Mouse (Mus musculus) hindbrain, postnatal 0 days (tissue): ENCODE measurements around the gene Pacsin3. TPM values are rescaled to one million over a fixed set of nuclear protein-coding genes. Genes with fewer than 3 reads are reported as not detected.
"Not testable (repeated sequence)": the region's sequence is repeated elsewhere in the genome, so short reads cannot be mapped to it uniquely, and the experiment has no call there.

Experiments
- ATAC-seq: fragments of 200-750 bp; cut with Nextera tagmentation; 2 replicates; pipeline ENCODE4 v1.8.0; 2017; ENCODE audit warnings: mild to moderate bottlenecking, moderate TSS enrichment, moderate library complexity
- DNase-seq: peaks from one replicate; pipeline ENCODE4 v3.0.0-alpha.2; 2015; ENCODE audit warnings: low spot score
- H3K27ac ChIP-seq: fragments of 300-500 bp; sonication (generic); 2 replicates; pipeline ENCODE4 v1.5.1; 2014; ENCODE audit warnings: mild to moderate bottlenecking
- H3K27me3 ChIP-seq: fragments of 300-500 bp; sonication (generic); 2 replicates; pipeline ENCODE4 v1.6.1; 2014; ENCODE audit warnings: low read length, mixed read lengths; ENCODE audit not compliant: insufficient read depth
- H3K36me3 ChIP-seq: fragments of 300-500 bp; sonication (generic); 2 replicates; pipeline ENCODE4 v1.6.1; 2014; ENCODE audit warnings: low read length, mixed read lengths; ENCODE audit not compliant: insufficient read depth
- H3K4me1 ChIP-seq: fragments of 300-500 bp; sonication (generic); 2 replicates; pipeline ENCODE4 v1.6.1; 2014; ENCODE audit warnings: antibody characterized with exemption, low read length, mixed read lengths; ENCODE audit not compliant: insufficient read depth
- H3K4me2 ChIP-seq: fragments of 300-500 bp; sonication (generic); 2 replicates; pipeline ENCODE4 v1.6.1; 2014; ENCODE audit warnings: low read depth, mild to moderate bottlenecking, low read length, moderate library complexity, mixed read lengths
- H3K4me3 ChIP-seq: fragments of 300-500 bp; sonication (generic); 2 replicates; pipeline ENCODE4 v1.5.1; 2014; ENCODE audit warnings: low read length
- H3K9ac ChIP-seq: fragments of 300-500 bp; sonication (generic); replicated peaks from 2 replicates; pipeline ENCODE4 v1.6.1; 2014; ENCODE audit warnings: mild to moderate bottlenecking, low read length, moderate library complexity, mixed read lengths
- H3K9me3 ChIP-seq: fragments of 300-500 bp; sonication (generic); 2 replicates; pipeline ENCODE4 v1.6.1; 2016; ENCODE audit warnings: low read length, mixed read lengths
- CTCF ChIP-seq: IDR thresholded peaks from 2 replicates; pipeline ENCODE4 v1.5.1; 2016; ENCODE audit warnings: antibody characterized with exemption, control low read depth, low read depth
- WGBS: fragments of 180-500 bp; shearing (Covaris S2); extraction: QIAGEN DNeasy Blood & Tissue Kit; methylation state at CpG from one replicate; pipeline ENCODE4 v1.1.7; 2014; 5-methylcytosine and 5-hydroxymethylcytosine counted together
- polyA plus RNA-seq: library from polyadenylated mRNA; unstranded; fragments of >200 nt; fragmentation: Nextera tagmentation; extraction: Ambion mirVana; gene quantifications from 2 replicates; pipeline ENCODE4 v1.2.1, GENCODE M21; 2015
- total RNA-seq: library from RNA; depleted of rRNA; stranded (reverse); fragments of >200 nt; gene quantifications from 2 replicates; pipeline ENCODE4 v1.2.3, GENCODE M21; 2014

Pacsin3 gene
- total and polyA plus RNA-seq, 2 experiments from 2014 or later = 16.3 to 26.0 TPM

DNA sequence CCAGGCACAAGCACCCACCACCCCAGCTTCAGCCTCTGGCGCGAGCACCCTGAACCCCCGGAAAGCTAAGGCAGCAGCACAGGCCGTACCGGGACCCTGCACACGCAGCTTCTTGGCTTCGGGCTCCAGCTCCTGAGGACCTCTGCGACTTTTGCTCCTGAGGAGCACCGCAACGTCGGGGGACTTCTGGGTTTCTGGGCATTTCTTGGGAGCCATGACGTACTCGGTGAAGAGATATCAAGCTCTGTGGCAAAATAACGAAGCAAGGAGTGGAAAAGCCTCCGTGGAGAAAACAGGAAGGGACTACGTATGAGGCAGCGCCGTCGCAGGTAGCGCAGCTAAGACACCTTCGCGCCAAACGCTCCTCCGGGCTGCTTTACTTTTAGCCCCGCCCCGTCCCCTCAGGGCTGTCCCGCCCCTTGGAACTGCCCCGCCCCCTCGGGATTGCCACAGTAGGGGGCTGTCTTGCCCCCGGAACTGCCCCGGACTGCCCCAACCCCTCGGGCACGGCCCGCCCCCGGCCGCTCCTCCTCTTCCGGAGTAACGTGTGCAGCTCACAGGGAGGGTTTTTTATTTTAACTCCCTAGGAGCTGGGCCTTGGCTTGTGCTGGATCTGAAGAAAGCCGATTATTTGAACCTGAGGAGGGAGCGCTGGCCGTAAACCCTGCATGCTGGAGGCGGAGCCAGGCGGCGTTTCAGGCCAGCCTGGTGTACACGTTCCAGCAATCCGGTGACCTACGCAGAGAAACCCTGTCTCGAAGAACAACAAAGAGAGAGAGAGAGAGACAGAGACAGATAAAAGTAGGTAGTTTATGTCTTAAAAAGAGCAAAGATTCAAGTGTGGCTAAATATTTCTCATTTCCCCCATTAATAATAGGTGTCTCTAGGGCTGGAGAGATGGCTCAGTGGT is 18.9 kb upstream of the Pacsin3 start, which contains the start of gene Ddb2:
TSS of gene Ddb2 (minus strand) at position 382 of the 910 bp plus-strand sequence.
- under 1% methylated on average over 48 of the region's 48 CpGs for WGBS
- peak; percentile 52; the same call in 1 of the 2 replicates for TF ChIP-seq CTCF
- no peaks in the 10 kb centered on the region for H3K27me3 ChIP-seq

DNA sequence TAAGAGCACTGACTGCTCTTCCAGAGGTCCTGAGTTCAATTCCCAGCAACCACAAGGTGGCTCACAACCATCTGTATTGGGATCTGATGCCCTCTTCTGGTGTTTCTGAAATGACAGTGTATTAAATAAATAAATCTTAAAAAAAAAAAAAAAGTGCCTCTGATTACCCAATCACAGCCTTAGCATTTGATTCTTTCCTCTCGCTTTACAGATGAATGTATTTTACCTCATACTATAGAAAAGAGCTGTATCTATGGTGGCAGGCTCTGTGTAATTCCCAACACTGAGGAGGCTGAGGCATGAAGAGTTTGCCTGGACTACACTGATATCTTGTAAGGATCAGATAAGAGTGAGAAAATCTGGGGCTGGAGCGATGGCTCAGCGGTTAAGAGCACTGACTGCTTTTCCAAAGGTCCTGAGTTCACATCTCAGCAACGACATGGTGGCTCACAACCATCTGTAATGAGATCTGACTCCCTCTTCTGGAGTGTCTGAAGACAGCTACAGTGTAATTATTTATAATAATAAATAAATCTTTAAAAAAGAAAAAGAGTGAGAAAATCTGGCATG is 18.2 kb upstream of the Pacsin3 start:
- H3K9me3 ChIP-seq, H3K36me3 ChIP-seq, H3K4me1 ChIP-seq, H3K27me3 ChIP-seq: not testable (repeated sequence)
- peak overlapping the region; percentile 59; the same call in 1 of the 2 replicates for H3K9ac ChIP-seq
- DNase-seq (peak; percentile 36), ATAC-seq (peak; percentile 67)
- H3K4me2 ChIP-seq = peak overlapping the region; percentile 90
- WGBS = 24% methylated on average over 4 of the region's 4 CpGs
- peak overlapping the region; percentile 90 for H3K27ac ChIP-seq
- H3K4me3 ChIP-seq = peak overlapping the region; percentile 63

More for the DNA sequence above, 18.9 kb upstream of the Pacsin3 start, which contains the start of gene Ddb2:
- H3K9ac ChIP-seq = peak within 1 kb of the TSS; percentile 59
- DNase-seq (peak; percentile 98), ATAC-seq (peak; percentile 99)
- peak within 1 kb of the TSS; percentile 63 for H3K4me3 ChIP-seq
- no peaks in the 10 kb centered on the region for H3K9me3 ChIP-seq
- no peaks in the 10 kb centered on the region for H3K36me3 ChIP-seq
- no peaks in the 10 kb centered on the region for H3K4me1 ChIP-seq
- peak within 1 kb of the TSS; percentile 90 for H3K27ac ChIP-seq
- peak within 1 kb of the TSS; percentile 90 for H3K4me2 ChIP-seq

DNA sequence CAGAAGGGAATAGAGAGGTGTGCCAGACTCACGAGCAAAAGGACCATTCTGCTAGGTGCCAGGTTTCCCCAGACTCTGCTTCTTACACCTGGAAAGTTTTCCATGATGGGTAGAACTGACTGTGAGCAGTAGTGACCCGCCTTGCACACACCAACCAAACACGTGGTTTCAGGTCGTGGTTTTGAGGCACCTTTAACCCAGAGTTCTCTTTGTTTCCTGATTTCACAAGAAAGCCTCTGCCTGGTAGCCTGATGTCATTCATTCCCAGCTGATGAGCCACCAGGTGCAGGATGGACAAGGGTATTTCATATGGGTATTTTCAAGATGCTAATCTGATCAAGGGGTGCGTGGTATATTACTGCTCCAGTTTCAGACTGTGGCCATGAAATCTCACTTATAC is 13.2 kb upstream of the Pacsin3 start:
- no peak for TF ChIP-seq CTCF
- H3K36me3 ChIP-seq = no peaks in the 10 kb centered on the region
- H3K27me3 ChIP-seq = no peaks in the 10 kb centered on the region
- H3K4me3 ChIP-seq = no peak overlapping the region
- H3K9me3 ChIP-seq = no peaks in the 10 kb centered on the region
- H3K4me2 ChIP-seq = no peak overlapping the region
- DNase-seq (no peak), ATAC-seq (no peak)
- H3K4me1 ChIP-seq = 0 out of 2 replicates have a peak, but pooled peaks cover 4% of the 10 kb centered on the region
- 69% methylated on average over 5 of the region's 5 CpGs for WGBS
- H3K9ac ChIP-seq = no peak overlapping the region
- no peak overlapping the region for H3K27ac ChIP-seq

DNA sequence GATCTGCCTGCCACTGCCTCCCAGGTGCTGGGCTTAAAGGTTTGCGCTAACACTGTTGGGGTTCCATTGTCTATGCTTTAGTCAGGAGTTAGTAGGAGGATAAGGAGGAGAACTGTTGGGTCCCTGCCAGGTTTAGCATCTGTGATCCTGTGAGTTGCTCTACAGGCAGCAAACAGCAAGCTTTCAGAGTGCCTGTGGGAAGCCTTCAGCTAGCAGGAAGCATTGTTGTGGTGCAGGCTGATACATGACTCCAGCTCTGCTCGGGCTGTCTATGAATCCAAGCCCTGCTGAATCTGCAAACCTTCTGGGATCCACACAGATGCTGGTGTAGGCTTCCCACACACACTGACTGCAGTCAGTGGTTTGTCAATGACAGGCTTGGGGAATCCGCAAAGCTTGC is 12.3 kb upstream of the Pacsin3 start:
- Histone ChIP-seq H3K4me3 (no peak overlapping the region), H3K9me3 (no peaks in the 10 kb centered on the region), H3K4me2 (no peak overlapping the region), H3K27me3 (no peaks in the 10 kb centered on the region), H3K36me3 (no peaks in the 10 kb centered on the region), H3K27ac (no peak overlapping the region), H3K9ac (no peak overlapping the region), H3K4me1 (0 out of 2 replicates have a peak, but pooled peaks cover 4% of the 10 kb centered on the region)
- DNase-seq (peak; percentile 22), ATAC-seq (peak; percentile 15; the same call in 1 of the 2 replicates)
- 43% methylated on average over 3 of the region's 3 CpGs for WGBS
- TF ChIP-seq CTCF = no peak

DNA sequence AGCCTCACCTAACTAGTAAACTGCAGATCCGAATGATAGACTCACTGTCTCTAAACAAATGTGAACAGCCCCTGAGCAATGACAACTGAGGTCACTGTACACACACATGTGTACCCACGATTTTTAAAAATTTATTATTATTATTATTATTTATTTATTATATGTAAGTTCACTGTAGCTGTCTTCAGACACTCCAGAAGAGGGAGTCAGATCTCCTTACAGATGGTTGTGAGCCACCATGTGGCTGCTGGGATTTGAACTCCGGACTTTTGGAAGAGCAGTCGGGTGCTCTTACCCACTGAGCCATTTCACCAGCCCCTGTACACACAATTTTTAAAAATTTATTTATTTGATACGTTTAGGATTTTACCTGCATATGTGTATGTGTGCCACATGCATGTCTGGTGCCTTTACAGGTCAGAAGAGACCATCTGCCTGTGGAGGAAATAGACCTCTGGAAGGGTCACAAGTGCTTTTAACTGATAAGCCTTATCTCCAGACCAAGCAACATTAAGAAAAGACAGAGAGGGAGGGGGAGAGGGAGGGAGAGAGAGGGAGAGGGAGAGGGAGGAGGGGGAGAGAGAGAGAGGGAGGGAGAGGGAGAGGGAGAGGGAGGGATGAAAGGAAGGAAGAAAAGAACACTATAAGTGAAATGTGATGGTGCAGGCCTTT is 11.1 kb upstream of the Pacsin3 start:
- no peaks in the 10 kb centered on the region for H3K36me3 ChIP-seq
- TF ChIP-seq CTCF = no peak
- no peaks in the 10 kb centered on the region for H3K27me3 ChIP-seq
- 0 out of 2 replicates have a peak, but pooled peaks cover 4% of the 10 kb centered on the region for H3K4me1 ChIP-seq
- DNase-seq (no peak), ATAC-seq (no peak)
- no peak overlapping the region for H3K27ac ChIP-seq
- no peak overlapping the region for H3K9ac ChIP-seq
- 80% methylated on average over 5 of the region's 5 CpGs for WGBS
- no peaks in the 10 kb centered on the region for H3K9me3 ChIP-seq
- H3K4me2 ChIP-seq = no peak overlapping the region
- H3K4me3 ChIP-seq = no peak overlapping the region

DNA sequence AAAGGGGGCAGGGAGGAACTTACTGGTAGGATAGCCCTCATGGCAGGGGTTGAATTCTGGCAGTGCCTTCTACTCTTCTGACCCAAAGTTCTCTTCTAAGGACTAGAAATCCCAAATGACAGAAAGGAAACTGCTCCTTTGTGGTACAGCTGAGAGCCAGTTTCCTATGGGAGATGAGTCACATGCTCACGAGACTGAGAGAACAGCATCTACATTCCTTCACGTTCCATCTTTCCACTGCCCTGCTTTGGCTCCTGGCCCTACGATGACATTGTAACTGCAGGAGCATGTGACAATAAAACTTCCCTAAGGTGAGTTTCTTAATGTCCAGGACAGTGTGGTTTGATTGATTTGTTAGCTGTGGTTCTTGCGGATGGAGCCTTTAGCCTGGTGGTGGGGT is 7.4 kb upstream of the Pacsin3 start:
- no peak for TF ChIP-seq CTCF
- 91% methylated on average over 4 of the region's 4 CpGs for WGBS
- no peaks in the 10 kb centered on the region for H3K27me3 ChIP-seq
- H3K4me3 ChIP-seq = no peak overlapping the region
- no peaks in the 10 kb centered on the region for H3K9me3 ChIP-seq
- no peak overlapping the region for H3K27ac ChIP-seq
- H3K4me1 ChIP-seq = 0 out of 2 replicates have a peak, but pooled peaks cover 2% of the 10 kb centered on the region
- no peak overlapping the region for H3K4me2 ChIP-seq
- no peaks in the 10 kb centered on the region for H3K36me3 ChIP-seq
- DNase-seq (no peak), ATAC-seq (no peak)
- H3K9ac ChIP-seq = no peak overlapping the region
